14 mouse cellular contexts compared by ENCODE assay signal in the genomic region with DNA sequence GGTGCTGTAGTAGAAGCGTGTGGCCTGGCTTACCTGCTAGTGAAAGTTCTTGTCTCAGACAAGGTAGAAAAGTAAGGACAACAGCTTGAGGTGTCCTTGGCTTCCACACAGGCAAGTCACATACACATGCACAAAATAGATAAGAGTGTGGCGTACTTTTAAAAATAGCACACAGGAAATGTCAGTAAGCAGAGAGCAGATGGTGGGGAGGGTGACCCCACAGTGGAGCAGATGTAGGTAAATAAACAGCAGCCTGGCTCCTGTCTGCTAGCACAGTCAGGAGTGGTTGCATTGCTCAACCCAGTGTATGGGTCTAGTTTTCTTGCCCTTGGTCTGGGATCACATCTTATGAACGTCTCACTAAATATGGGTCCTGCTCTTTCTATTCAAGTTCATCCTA. TPM values are rescaled to one million over a fixed set of nuclear protein-coding genes. Genes with fewer than 3 reads are reported as not detected.
DNase-seq lines count a peak whose midpoint lies in the region; ATAC-seq and TF ChIP-seq lines count a peak whose summit lies in the region.
"Had no signal": no experiment of that assay in that cellular context is flagged by ENCODE, and none has a peak within 500 bp of the region (broad histone marks: within the 10 kb centered on the region; RNA-seq: fewer than 3 reads in every experiment).

No protein-coding gene starts in this region.

- 36% methylated on average over 3 of the region's 3 CpGs for WGBS in thymus, adult 2 months
- WGBS in liver, embryonic 13.5 days (ENCODE audit: insufficient replicate concordance) = 19% methylated on average over 3 of the region's 3 CpGs
- WGBS in forebrain, embryonic 15.5 days = 92% methylated on average over 3 of the region's 3 CpGs

- H3K4me2 ChIP-seq in liver, embryonic 13.5 days = 0 out of 2 replicates have a peak overlapping the region, but pooled peaks have one; percentile 0
- no peak overlapping the region for H3K4me2 ChIP-seq in forebrain, embryonic 15.5 days (replicated peaks)
- H3K4me2 ChIP-seq: hindbrain, embryonic 12.5 days; midbrain, embryonic 12.5 days had no signal

- no peak for TF ChIP-seq CTCF in thymus, adult 2 months (IDR thresholded peaks at IDR 0.05; ENCODE audit: borderline replicate concordance, control insufficient read depth, extremely low read depth, insufficient read depth, low read length, poor library complexity)

- H3K9me3 ChIP-seq in liver, embryonic 13.5 days (replicated peaks) = no peaks in the 10 kb centered on the region
- H3K9me3 ChIP-seq in forebrain, embryonic 15.5 days = no peaks in the 10 kb centered on the region
- H3K9me3 ChIP-seq: forebrain, embryonic 10.5 days; hindbrain, embryonic 12.5 days; midbrain, embryonic 12.5 days had no signal

- peaks cover 65% of the 10 kb centered on the region for H3K36me3 ChIP-seq in thymus, adult 2 months (ENCODE audit: control insufficient read depth, insufficient read depth, low read length)
- H3K36me3 ChIP-seq in liver, embryonic 13.5 days = peaks cover 77% of the 10 kb centered on the region
- H3K36me3 ChIP-seq in forebrain, embryonic 15.5 days = peaks cover 79% of the 10 kb centered on the region

- peak overlapping the region; percentile 80 for H3K27ac ChIP-seq in thymus, adult 2 months (ENCODE audit: control insufficient read depth, insufficient read depth, low read length)
- peak overlapping the region; percentile 56; the same call in 1 of the 2 replicates for H3K27ac ChIP-seq in liver, embryonic 13.5 days
- H3K27ac ChIP-seq in forebrain, embryonic 15.5 days (replicated peaks) = no peak overlapping the region
- H3K27ac ChIP-seq: forebrain, embryonic 10.5 days; hindbrain, embryonic 12.5 days; midbrain, embryonic 12.5 days had no signal

- DNase-seq in cerebellum, adult 9-11 months = peak; percentile 5
- no peak for DNase-seq in cerebellum, adult 9-10 months
- peak; percentile 33 for DNase-seq in thymus, adult 2 months
- DNase-seq in thymus, adult 18-20 months = no peak
- peak; percentile 34 for DNase-seq in liver, embryonic 13.5 days
- DNase-seq in adipocyte (ENCODE audit: low spot score) = no peak
- no peak for DNase-seq in layer of hippocampus, adult 9-11 months
- DNase-seq: cerebellum, postnatal 36 days; kidney, postnatal 4 days had no signal

- no peak for TF ChIP-seq POLR2A in thymus, adult 2 months (IDR thresholded peaks at IDR 0.05; ENCODE audit: control insufficient read depth, extremely low read depth, insufficient read depth, low read length, poor library complexity)

- no peaks in the 10 kb centered on the region for H3K27me3 ChIP-seq in thymus, adult 2 months (ENCODE audit: control insufficient read depth, insufficient read depth, low read length)
- no peaks in the 10 kb centered on the region for H3K27me3 ChIP-seq in liver, embryonic 13.5 days
- no peaks in the 10 kb centered on the region for H3K27me3 ChIP-seq in forebrain, embryonic 15.5 days
- H3K27me3 ChIP-seq: hindbrain, embryonic 12.5 days; midbrain, embryonic 12.5 days; Patski had no signal

- peaks cover 24% of the 10 kb centered on the region for H3K4me1 ChIP-seq in thymus, adult 2 months (replicated peaks; ENCODE audit: control insufficient read depth, insufficient read depth, low read length)
- H3K4me1 ChIP-seq in liver, embryonic 13.5 days (replicated peaks) = peaks cover 39% of the 10 kb centered on the region
- H3K4me1 ChIP-seq in forebrain, embryonic 15.5 days = peaks cover 24% of the 10 kb centered on the region

- 0 out of 2 replicates have a peak overlapping the region, but pooled peaks have one; percentile 0 for H3K9ac ChIP-seq in liver, embryonic 13.5 days
- H3K9ac ChIP-seq in forebrain, embryonic 15.5 days (replicated peaks) = no peak overlapping the region
- H3K9ac ChIP-seq: hindbrain, embryonic 12.5 days; midbrain, embryonic 12.5 days had no signal

- ATAC-seq in liver, embryonic 13.5 days (ENCODE audit: low read depth) = peak; percentile 74
- ATAC-seq in forebrain, embryonic 15.5 days (replicated peaks) = no peak
- ATAC-seq: Patski had no signal

- no peak overlapping the region for H3K4me3 ChIP-seq in thymus, adult 2 months (ENCODE audit: control insufficient read depth, insufficient read depth, low read length)
- no peak overlapping the region for H3K4me3 ChIP-seq in liver, embryonic 13.5 days (replicated peaks)
- no peak overlapping the region for H3K4me3 ChIP-seq in forebrain, embryonic 15.5 days
- H3K4me3 ChIP-seq: forebrain, embryonic 10.5 days; hindbrain, embryonic 12.5 days; midbrain, embryonic 12.5 days had no signal

RNA-seq across cellular contexts. Expression of a gene that starts 17.8 kb away (rescaled TPM):
- 60.6 and 65.2 TPM in 2 replicates for polyA plus RNA-seq in thymus, adult 2 months (2012; rRNA removed)
- 7.0 and 9.4 TPM in 2 replicates for polyA plus RNA-seq in liver, embryonic 13.5 days (2015; fragmentation: Nextera tagmentation; extraction: Ambion mirVana)
- 32.1 and 32.6 TPM in 2 replicates for polyA plus RNA-seq in forebrain, embryonic 15.5 days (2015; fragmentation: Nextera tagmentation; extraction: Ambion mirVana)

RNA-seq across cellular contexts. Expression of a gene that starts 18.0 kb away (rescaled TPM):
- 189 and 234 TPM in 2 replicates for polyA plus RNA-seq in thymus, adult 2 months (2012; rRNA removed)
- polyA plus RNA-seq in liver, embryonic 13.5 days (2015; fragmentation: Nextera tagmentation; extraction: Ambion mirVana) = 32.5 and 33.2 TPM in 2 replicates
- 132 TPM in 2 replicates for polyA plus RNA-seq in forebrain, embryonic 15.5 days (2015; fragmentation: Nextera tagmentation; extraction: Ambion mirVana)

RNA-seq across cellular contexts. Expression of a gene that starts 27.5 kb away (rescaled TPM):
- 10.6 and 10.7 TPM in 2 replicates for polyA plus RNA-seq in thymus, adult 2 months (2012; rRNA removed)
- polyA plus RNA-seq in liver, embryonic 13.5 days (2015; fragmentation: Nextera tagmentation; extraction: Ambion mirVana) = 1.8 and 2.5 TPM in 2 replicates
- polyA plus RNA-seq in forebrain, embryonic 15.5 days (2015; fragmentation: Nextera tagmentation; extraction: Ambion mirVana) = 2.1 and 2.7 TPM in 2 replicates

Comparison
In these comparisons a context has a peak if more than half of its experiments do, and no peak if none do; other contexts are left out.
1. DNase-seq: peak in cerebellum, adult 9-11 months (single experiment), thymus, adult 2 months (single experiment) and liver, embryonic 13.5 days (single experiment); none in cerebellum, adult 9-10 months (single experiment), thymus, adult 18-20 months (0 of 2), adipocyte (single experiment) and layer of hippocampus, adult 9-11 months (single experiment).